Mouse (Mus musculus) lung, adult 18-20 months (tissue): Measurements from ENCODE around the gene 2900026A02Rik.
A peak's percentile ranks its signal among the peaks of the same experiment; 100 is the strongest.

Source experiments
- DNase-seq, 2 experiments: peaks; one replicate each; pipeline ENCODE4 v3.0.0; 2022; ENCODE audit warnings: mixed read lengths in 2 of 2

Gene 2900026A02Rik

DNA sequence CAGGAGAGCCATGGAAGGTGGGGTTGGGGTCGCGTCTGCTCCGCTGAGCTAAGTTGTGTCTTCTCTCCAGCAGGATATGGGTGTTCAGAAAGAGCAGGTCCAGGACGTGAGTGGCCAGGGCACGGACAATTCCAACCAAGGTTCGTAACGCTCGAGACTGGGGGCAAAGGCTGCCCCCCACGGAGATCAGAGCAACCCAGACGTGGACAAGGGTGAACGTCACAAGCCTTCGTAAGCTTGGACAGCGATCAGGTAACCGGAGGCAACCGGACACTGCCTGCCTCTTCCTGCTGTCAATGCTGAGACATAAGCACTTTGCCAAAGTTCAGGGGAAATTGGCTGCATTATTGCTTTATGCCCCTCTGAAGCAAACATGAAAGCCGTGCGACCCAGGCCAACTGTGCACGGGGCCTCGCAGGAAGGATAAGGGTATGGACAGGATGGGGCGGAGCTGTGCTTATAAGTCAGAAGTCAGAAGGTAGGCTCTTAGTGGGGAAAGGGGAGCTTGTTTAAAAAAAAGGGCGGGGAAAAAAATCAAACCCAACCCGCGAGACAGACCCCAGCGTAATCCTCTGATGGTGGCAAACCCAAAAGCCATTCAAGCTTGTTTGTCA is 130.9 kb downstream of the 2900026A02Rik start:
- DNase-seq = no peak

DNA sequence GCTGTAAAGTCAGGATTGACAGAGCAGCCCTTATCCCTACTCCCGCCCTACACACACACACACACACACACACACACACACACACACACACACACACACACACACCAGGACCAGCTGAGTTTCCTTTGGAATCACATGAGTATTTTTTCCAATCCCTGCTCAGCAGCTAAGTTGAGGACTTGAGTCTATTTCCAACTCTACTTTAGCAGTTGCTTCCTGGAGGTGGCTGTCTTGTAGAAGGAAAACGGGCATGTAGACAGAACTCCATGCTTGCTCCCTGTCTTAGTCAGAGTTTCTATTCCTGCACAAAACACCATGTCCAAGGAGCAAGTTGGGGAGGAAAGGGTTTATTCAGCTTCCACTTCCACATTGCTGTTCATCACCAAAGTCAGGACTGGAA is 133.6 kb downstream of the 2900026A02Rik start:
- no peak for DNase-seq

DNA sequence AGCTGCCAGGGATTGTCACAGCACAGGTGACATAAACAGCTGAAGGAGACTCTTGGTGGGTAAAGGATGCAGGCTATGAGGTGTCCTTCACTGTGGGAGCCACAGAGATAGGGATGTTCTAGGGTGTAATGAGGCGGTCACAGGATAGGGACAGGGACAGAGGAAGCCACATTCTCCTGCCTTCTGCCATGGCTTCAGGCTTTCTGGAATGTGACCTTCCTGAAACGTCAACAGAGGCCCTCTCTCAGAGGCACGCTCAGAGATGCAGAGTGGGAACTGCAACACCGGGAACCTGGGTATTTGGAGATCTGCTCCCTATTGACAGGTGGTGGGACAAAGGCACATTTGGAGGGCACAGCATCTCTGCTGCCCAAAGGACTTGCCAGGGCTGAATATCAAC is 134.0 kb downstream of the 2900026A02Rik start:
- no peak for DNase-seq

DNA sequence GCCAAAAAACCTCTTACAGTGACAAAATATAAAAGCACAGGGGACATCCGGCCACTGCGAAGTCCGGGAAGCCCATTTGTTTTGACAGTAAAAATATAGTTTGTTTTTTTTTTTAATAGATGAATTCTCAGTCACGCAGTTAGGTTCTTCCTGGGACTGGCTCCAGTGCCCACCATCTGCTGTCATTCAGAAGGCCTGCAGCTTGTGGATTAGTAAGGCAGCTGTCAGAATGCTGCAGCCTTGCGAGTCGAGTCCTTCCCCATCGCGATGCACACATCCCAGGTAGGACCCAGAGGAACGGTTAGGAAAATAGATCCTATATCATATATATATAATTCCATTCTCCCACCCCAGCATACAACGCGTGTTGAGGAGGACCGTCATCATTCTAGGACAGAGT is 134.6 kb downstream of the 2900026A02Rik start:
- no peak for DNase-seq

DNA sequence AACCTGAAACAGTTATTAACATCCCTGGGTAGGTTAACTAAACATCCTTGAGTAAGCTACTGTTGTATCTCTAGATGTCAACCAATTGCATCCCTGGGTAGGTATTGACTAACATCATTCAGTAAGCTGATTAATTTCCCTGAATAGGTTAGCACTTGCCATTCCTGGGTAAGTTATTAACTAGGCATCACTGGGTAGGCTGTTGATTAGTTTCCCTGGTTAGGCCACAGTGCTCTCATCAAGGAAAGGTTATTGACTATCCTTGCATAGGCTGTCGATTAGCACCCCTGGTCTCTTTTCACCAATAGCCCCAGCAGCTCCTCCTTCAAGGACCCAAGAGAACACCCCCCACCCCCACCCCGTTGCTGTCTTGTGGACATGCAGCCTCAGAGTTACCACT is 135.1 kb downstream of the 2900026A02Rik start:
- DNase-seq = no peak

DNA sequence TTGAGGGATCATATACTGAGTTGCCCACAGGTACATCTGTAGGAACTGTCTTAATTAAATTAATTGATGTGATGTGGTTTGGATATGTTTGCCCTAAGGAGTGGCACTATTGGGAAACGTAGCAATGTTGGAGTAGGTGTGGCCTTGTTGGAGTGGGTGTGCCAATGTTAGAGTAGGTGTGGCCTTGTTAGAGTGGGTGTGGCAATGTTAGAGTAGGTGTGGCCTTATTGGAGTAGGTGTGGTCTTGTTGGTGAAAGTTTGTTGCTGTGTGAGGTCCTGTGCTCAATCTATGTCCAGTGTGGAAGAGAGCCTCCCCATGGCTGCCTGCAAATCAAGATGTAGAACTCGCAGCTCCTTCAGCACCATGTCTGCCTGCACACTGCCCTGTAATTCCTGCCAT is 136.7 kb downstream of the 2900026A02Rik start:
- no peak for DNase-seq

DNA sequence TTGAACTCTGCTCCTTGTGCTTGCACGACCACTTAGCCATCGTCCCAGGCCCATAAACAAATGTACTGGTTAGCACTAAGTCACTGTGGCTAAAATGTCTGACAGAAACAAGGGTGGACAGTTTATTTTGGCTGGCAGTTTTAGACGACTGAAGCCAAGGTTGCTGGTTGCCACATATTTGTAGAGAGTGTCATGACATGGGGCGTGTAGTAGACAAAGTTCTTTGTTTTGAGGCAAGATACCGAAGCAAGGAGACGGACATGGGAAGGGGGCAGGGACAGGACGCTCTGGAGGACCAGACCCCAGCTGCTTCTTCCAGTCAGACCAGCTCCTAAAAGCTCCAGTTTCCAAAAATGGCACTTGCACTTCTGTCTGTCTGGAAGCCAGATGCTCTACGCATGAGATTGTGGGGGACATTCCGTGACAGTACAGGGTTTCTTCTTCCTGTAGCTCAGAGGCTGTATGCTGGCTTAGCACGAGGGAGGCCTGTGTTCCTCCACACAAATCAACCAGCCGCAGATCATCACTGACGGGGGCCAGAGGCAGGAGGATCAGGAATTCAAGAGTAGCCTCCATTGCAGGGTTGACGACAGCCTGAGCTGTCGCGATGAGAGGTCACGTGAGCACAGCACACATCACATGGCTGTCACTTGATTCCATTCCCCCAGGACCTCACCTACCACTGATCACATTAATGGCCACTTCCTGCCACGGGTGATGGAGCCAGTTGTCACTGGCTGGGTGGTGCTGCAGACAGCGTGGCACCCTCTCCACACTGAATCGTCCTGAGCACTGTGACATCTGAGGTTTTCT is 138.5 kb downstream of the 2900026A02Rik start:
- DNase-seq = no peak

DNA sequence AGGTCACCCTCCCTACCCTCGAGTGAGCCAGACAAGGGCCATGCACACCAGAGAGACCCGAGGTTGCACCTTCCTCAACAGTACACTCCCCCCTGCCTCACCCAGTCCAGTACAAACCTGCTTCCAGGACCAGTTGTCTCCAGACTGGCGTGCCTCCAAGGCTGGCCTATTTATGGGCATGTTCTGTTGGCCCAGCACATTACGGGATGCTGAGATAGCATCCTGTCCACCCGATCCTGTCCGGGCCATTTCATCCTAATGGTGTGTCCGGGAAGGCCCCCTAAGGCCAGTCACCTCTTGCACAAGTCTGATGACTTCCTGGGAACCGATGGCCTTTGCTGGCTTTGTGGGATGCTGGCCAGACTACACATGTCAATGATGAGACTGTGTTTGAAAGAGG is 139.6 kb downstream of the 2900026A02Rik start, which contains the start of gene Crybb3:
Crybb3 (minus strand) TSS at position 146 of the 400 bp plus-strand sequence.
- no peak for DNase-seq

DNA sequence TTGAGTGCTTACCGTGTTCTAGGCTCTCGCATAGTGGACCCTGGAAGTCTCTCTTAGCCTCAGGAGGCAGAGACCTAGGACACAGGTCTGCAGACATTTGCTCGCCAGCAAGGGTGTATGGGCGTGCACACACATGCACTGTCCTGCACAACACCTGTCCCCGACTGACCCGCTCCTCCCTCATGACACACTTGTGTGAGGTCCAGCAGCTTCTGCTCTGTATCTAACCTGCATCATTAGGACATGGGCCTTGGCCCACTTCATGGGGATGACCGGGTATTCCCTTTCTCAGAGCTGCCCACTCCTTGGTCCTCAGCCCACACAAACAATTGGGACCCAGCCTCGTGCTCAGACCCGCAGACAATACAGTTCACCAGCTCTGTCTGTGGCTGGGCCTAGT is 140.0 kb downstream of the 2900026A02Rik start:
- DNase-seq = no peak

DNA sequence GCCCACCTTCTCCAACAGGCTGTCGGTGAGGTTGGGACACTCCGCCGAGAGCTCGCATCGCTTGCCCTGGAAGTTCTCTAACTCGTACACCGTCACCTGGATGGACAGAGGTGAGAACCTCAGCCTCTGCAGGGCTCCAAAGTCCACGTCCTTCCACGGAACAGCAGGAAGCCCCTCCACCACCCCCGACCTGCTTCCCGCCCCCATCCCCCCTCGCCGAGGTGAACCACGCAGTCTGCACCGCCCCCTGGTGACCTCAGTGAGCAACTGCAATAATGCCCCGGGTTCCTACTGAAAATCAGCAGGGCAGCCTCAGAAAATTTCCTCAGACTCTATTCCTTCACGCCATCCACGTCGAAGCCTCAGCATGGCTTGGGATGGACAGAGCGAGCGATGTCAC is 141.3 kb downstream of the 2900026A02Rik start:
- no peak for DNase-seq

DNA sequence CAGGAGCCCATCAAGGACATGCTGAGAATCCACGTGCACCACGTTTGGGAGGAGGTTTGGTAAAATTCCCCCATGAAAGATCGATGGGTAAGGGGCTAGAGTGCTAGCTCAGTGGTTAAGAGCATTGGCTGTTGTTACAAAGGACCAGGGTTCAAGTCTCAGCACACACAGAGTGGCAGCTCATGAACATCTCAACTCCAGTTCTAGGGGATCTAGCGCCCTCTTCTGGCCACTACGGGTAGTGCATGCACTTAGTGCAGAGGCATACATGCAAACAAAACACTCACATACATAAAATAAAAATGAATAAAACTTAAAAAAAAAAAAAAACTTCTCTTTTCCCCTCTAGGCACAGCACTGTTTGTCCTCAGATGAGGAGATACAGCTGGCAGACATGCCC is 142.3 kb downstream of the 2900026A02Rik start:
- no peak for DNase-seq

DNA sequence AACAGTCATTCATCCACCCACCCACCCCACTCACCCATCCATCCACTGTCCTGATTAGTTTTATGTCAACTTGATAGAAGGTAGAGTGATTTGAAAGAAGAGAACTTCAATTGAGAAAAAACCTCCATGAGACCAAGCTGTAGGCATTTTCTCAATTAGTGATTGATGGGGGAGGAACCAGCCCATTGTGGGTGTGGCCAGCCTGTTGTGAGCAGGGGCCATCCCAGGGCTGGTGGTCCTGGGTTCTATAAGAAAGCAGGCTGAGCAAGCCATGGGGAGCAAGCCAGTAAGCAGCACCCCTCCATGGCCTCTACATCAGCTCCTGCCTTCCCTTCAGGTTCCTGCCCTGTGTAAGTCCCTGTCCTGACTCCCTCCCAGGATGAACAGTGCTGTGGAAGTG is 151.0 kb downstream of the 2900026A02Rik start, which contains the start of gene Crybb2:
Crybb2 (minus strand) TSS at position 101 of the 400 bp plus-strand sequence.
- no peak for DNase-seq

DNA sequence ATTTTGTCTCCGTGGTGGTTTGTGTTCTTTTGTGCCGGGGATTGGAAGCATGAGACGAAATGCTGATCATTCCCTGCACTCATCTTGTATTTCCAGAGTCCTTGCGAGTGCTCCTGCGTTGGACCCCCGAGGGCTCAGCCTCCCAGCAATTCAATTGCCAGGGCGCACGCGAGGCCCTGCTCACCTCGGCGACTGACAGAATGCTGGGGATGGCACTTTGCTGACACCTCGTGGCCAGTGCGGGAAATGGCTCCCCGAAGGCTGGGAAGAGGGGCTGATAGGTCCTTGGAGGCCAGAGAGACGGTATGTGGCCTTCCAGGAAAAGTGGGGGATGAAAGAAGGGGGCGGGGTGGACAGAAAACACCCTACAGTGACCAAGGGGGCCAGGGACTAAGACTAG is 166.7 kb downstream of the 2900026A02Rik start:
- peak; percentile 71 to 75 for DNase-seq

DNA sequence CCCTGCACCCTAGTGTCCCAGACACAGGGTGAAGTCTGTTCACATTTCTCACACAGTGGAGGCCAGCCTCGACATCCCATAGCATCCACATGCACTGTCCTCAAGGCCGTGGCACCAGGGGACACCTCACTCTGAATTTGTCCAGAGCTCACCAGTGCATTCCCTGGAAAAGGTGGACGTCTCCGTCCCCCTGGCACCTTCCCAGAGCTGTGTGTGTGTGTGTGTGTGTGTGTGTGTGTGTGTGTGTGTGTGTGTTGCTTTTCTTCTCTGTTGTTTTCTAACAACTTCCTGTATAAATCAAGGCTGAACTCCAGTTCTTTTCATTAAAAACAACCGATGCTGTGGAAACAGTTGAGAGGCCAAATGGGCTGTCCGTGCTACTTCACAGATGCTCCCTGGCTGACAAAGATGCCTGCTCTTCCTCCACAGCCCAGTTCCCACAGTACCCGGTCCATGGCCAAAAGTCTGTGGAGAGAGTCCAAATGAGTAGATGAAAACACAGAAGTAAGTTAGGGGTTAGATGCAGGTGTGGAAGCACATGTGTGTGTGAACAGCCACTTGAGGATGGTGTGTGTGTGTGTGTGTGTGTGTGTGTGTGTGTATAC is 170.4 kb downstream of the 2900026A02Rik start:
- peak in 1 of 2 experiments; percentile 10 for DNase-seq

DNA sequence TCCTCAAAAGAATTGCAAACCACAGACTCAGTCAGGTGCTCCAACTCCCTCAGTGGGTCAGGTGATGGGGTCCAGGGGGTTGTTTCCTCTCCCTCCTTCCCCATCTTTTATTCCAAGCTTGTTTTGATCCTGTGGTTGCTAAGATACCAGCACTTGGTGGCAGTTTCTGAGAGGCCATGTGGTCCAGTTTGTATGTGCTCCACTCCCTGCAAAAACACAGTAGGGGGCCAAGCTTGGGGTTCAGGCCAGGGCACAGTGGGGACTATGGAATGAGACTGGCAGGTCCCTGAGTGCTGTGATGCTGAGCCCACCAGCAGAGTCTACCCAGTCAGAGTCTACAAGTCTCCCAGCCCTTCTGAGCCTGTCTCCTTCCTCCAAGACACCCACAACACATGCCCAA is 171.2 kb downstream of the 2900026A02Rik start:
- DNase-seq = peak; percentile 14 to 40

DNA sequence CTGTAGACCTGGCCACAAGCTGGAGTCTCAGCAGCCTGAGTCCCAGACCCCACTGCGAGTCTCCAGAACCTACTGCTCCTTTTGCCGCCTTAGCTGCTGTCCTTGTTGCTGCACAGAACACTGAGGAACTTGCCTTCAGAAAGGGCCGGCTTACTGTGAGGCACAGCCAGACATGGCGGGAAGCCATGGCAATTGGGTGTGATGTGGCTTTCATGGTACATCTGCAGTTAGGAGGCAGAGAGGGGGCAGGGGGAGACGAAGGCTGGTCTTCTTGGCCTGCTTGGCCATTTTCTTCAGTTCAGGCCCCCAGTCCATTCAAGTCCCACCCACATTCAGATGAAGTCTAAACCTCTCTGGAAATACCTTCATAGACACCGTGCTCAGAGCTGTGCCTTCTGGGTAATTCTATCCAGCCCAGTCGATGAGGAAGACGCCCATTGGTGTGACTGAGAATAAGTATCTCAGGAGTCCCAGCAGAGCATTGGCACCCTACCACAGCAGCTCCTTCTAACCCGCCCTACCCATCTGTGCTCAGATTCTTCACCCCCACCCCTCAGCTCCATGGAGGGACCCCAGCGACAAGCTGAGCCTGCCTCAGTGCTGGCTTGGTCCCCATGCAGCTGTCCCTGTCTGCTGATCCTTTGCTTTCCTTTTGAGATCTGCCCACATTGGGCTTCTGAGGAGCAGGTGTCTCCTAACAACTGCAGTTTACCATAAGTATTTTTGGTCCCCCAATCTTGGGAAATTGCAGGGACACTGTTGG is 175.3 kb downstream of the 2900026A02Rik start:
- no peak for DNase-seq

DNA sequence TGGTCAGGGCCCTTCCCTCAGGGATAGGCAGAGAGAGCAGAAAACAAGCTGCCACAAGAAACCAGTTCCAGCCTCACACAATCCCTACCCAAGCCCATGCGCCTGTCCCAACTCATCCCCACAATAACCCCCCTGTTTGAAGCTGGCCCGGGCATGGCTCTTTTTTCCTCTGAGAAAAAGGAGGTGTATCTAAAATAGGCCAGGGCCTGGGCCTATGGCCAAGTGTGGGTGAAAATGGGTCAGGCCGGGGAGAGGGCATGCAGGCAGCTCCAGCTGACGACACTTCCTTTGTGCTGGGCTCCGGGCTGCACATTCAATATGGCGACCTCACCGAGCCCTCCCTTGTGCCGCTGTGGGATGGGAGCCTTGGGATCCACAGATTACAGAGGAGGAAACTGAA is 177.5 kb downstream of the 2900026A02Rik start:
- peak in 1 of 2 experiments; percentile 10 for DNase-seq

DNA sequence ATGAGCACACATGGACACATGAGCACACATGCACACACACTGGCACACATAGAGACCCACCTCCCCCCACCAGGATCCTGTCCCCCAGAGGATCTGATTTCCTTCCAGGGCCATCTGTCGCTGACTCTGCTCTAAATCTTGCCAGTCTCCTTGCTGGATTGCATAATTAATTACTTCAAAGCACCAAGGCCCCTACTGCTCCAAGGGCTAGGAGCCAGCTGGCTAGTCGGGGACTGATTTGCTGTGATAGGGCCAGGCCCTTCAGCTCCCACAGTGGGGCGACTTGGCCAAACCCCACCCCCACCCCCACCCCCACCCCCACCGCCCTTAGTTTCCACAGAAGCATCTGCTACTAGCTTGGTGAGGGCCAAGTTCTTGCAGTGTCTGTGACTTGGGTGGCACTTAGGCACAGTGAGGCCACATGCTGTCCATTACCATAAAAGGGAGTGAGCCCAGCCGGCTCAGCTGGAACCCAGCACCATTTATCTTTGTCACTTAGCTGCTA is 179.4 kb downstream of the 2900026A02Rik start:
- DNase-seq = peak; percentile 49 to 62

DNA sequence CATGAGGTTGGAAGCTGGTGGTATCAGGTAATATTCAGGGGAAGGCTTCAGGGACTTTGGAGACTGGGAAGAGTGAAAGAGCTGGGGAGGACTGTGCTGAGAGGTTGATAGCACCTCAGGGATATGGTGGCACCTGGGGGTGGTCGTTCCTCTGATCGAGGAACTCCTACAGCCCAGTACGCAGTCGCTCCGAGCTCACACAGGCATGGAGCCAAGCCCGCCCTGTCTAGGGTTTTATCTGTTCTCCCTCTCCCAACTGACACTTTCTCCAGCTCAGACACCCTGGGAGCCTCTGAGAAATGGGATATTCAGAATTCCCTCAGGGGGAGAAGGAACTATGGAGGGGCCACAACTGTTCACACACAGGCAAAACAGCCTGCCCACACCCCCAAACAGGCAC is 180.3 kb downstream of the 2900026A02Rik start:
- no peak for DNase-seq

DNA sequence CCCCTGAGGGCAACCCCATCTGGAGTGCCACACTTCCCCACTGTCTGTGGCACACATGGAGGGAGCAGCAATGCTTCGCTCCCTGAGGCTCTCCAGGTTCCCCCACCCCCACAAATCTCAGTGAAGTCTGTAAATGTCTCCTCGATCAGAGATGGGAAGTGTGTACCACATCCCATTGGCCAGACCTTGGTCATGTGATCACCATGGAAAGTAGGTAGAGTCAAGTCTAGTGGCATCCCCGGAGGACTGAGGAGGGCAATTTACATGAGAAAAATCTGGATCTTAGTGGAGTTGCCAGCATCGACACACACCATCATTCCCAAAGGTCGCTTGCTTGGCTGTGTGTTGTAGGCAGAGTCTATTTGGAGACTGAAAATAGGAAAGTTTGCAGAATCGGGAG is 182.4 kb downstream of the 2900026A02Rik start:
- no peak for DNase-seq
